Mouse (Mus musculus) bone marrow macrophage, adult 2 months (primary cell): Measurements from ENCODE around the gene Abca6. TPM values are rescaled to one million over a fixed set of nuclear protein-coding genes. Genes with fewer than 3 reads are reported as not detected.

Experiments used
- H3K27ac ChIP-seq: 2 replicates; pipeline ENCODE4 v1.5.1; 2012; ENCODE audit warnings: low read depth, low read length; ENCODE audit not compliant: insufficient read depth
- H3K4me1 ChIP-seq: 2 replicates; pipeline ENCODE4 v1.6.1; 2012; ENCODE audit warnings: low read length; ENCODE audit not compliant: control insufficient read depth, insufficient read depth
- H3K4me3 ChIP-seq: 2 replicates; pipeline ENCODE4 v1.5.1; 2012; ENCODE audit warnings: mild to moderate bottlenecking, low read length, moderate library complexity; ENCODE audit not compliant: insufficient read depth
- CTCF ChIP-seq: IDR thresholded peaks from 2 replicates; pipeline ENCODE4 v1.5.1; 2012; ENCODE audit warnings: low read depth, mild to moderate bottlenecking, low read length, moderate library complexity
- POLR2A ChIP-seq: IDR thresholded peaks from 2 replicates; pipeline ENCODE4 v1.6.1; 2012; ENCODE audit warnings: mild to moderate bottlenecking, low read depth, low read length, borderline replicate concordance
- polyA plus RNA-seq: library from polyadenylated mRNA; stranded (reverse); fragments of >200 nt; gene quantifications from 2 replicates; pipeline ENCODE4 v1.2.4, GENCODE M21; 2012; ENCODE audit not compliant: missing spikeins, insufficient read depth, insufficient read length

Gene Abca6
- polyA plus RNA-seq, 1 experiment: 4.6 TPM

GRCm38 (mm10) chr11:110267232-110267631, 15.7 kb upstream of the Abca6 start:
- no peak overlapping the region for H3K27ac ChIP-seq
- no peak overlapping the region for H3K4me3 ChIP-seq
- peaks cover 5% of the 10 kb centered on the region for H3K4me1 ChIP-seq
- no peak for TF ChIP-seq POLR2A
- no peak for TF ChIP-seq CTCF

GRCm38 (mm10) chr11:110266757-110267156, 15.2 kb upstream of the Abca6 start:
- H3K27ac ChIP-seq: no peak overlapping the region
- TF ChIP-seq POLR2A (no peak), CTCF (no peak)
- H3K4me1 ChIP-seq: peaks cover 5% of the 10 kb centered on the region
- no peak overlapping the region for H3K4me3 ChIP-seq

- Histone ChIP-seq H3K27ac (no peak overlapping the region), H3K4me1 (0 out of 2 replicates have a peak, but pooled peaks cover 2% of the 10 kb centered on the region), H3K4me3 (no peak overlapping the region)
- TF ChIP-seq POLR2A: no peak
- TF ChIP-seq CTCF: no peak
Observed at GRCm38 (mm10) chr11:110261867-110262266, 10.3 kb upstream of the Abca6 start.

GRCm38 (mm10) chr11:110257911-110258310, 6.3 kb upstream of the Abca6 start:
- 0 out of 2 replicates have a peak, but pooled peaks cover 2% of the 10 kb centered on the region for H3K4me1 ChIP-seq
- H3K4me3 ChIP-seq: no peak overlapping the region
- H3K27ac ChIP-seq: no peak overlapping the region
- TF ChIP-seq CTCF: no peak

- Histone ChIP-seq H3K27ac (no peak overlapping the region), H3K4me3 (no peak overlapping the region), H3K4me1 (peaks cover 2% of the 10 kb centered on the region; the same call in 1 of the 2 replicates)
- TF ChIP-seq CTCF: no peak
- no peak for TF ChIP-seq POLR2A
Observed at GRCm38 (mm10) chr11:110257061-110257460, 5.5 kb upstream of the Abca6 start.

GRCm38 (mm10) chr11:110252256-110252655, 680 bp upstream of the Abca6 start:
- H3K4me1 ChIP-seq: peaks cover 5% of the 10 kb centered on the region
- TF ChIP-seq CTCF (no peak), POLR2A (no peak)
- H3K4me3 ChIP-seq: no peak overlapping the region
- no peak overlapping the region for H3K27ac ChIP-seq

GRCm38 (mm10) chr11:110244730-110245129, 6.8 kb downstream of the Abca6 start:
- Histone ChIP-seq H3K27ac (peak overlapping the region; percentile 88), H3K4me3 (peak overlapping the region; percentile 14; the same call in 1 of the 2 replicates), H3K4me1 (peaks cover 17% of the 10 kb centered on the region)
- TF ChIP-seq CTCF: no peak
- no peak for TF ChIP-seq POLR2A

- TF ChIP-seq CTCF (no peak), POLR2A (no peak)
Observed at GRCm38 (mm10) chr11:110237466-110237865, 14.1 kb downstream of the Abca6 start.

GRCm38 (mm10) chr11:110232975-110233374, 18.6 kb downstream of the Abca6 start:
- H3K27ac ChIP-seq: no peak overlapping the region
- no peak for TF ChIP-seq POLR2A
- no peak for TF ChIP-seq CTCF
- H3K4me3 ChIP-seq: no peak overlapping the region
- peaks cover 4% of the 10 kb centered on the region for H3K4me1 ChIP-seq

More at GRCm38 (mm10) chr11:110237466-110237865, 14.1 kb downstream of the Abca6 start:
- Histone ChIP-seq H3K4me3 (no peak overlapping the region), H3K27ac (peak overlapping the region; percentile 26), H3K4me1 (peaks cover 4% of the 10 kb centered on the region)

GRCm38 (mm10) chr11:110217118-110217517, 34.5 kb downstream of the Abca6 start:
- H3K4me1 ChIP-seq: peaks cover 3% of the 10 kb centered on the region
- H3K4me3 ChIP-seq: no peak overlapping the region
- TF ChIP-seq CTCF (no peak), POLR2A (no peak)
- H3K27ac ChIP-seq: no peak overlapping the region

- TF ChIP-seq CTCF (no peak), POLR2A (no peak)
- H3K4me3 ChIP-seq: no peak overlapping the region
- H3K27ac ChIP-seq: no peak overlapping the region
- H3K4me1 ChIP-seq: peaks cover 8% of the 10 kb centered on the region
Observed at GRCm38 (mm10) chr11:110203930-110204329, 47.6 kb downstream of the Abca6 start.
